Mouse (Mus musculus) adrenal gland, adult 18-20 months (tissue): ENCODE results near the gene Gtf2b. TPM values are rescaled to one million over a fixed set of nuclear protein-coding genes. Genes with fewer than 3 reads are reported as not detected.

Experiments used
- DNase-seq, 2 experiments: peaks; one replicate each; pipeline ENCODE4 v3.0.0; 2021 to 2022; ENCODE audit warnings: low spot score in 2 of 2
- total RNA-seq, 2 experiments: library from RNA; stranded (reverse); gene quantifications; 1 replicate in 1 of 2; 2 replicates in 1 of 2; pipeline ENCODE4 v1.2.3; 2021

Gene Gtf2b
- total RNA-seq, 2 experiments from 2014 or later: 54.0 to 67.5 TPM

DNA sequence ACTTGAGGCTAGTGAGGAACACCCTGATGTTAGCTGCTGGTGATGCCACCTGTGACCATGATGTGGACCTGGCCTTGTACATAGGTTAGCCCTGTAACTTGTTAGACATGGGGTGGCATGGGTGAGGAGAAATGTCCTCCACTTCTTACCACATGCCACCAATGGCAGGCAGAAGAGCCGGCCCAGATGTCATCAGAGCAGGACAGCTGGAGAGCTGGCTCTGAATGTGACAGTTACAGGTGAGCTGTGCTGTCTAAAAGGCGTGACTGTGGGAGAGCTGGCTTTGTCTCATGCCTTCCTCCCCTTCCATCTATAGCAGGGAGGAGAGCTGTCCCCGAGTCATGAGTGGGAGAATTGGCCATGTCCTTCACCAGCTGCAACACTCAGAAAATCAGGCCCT is 30.7 kb downstream of the Gtf2b start:
- DNase-seq: no peak

DNA sequence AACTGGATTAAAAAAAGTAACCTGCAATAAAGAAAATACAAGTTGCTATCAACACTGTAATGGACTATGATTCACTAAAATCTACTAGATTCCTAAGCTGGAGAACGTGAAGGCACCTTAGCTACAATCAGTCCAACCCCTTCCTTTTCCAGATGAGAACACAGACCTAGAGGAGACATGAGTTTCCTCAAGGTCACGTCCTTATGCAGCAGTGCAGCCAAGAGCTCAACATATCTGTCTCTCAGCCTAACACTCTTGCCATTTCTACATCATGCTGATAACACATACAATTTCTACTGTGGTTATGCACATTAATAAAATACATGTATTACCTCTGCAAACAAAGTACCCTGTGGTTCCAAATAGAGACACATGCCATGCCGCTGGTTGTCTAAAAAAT is 46.7 kb downstream of the Gtf2b start:
- DNase-seq: no peak

DNA sequence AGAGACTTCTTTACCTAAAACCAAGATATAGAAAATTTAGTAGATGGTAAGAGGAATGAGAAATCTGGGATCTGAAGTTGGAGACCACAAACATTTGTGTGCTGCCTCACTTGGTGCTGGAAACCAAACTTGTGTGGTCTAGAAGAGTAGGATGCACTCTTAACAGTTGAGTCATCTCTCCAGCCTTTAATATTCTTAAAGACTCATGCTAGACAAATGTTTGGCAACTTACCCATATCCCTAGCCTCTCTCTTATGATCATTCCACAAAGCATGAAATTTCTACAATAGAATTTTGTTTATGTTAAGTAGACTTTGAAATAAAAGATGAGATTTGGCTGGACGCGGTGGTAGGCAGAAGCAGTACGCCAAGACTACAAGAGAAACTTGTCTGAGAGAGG is 52.7 kb downstream of the Gtf2b start:
- DNase-seq: no peak

DNA sequence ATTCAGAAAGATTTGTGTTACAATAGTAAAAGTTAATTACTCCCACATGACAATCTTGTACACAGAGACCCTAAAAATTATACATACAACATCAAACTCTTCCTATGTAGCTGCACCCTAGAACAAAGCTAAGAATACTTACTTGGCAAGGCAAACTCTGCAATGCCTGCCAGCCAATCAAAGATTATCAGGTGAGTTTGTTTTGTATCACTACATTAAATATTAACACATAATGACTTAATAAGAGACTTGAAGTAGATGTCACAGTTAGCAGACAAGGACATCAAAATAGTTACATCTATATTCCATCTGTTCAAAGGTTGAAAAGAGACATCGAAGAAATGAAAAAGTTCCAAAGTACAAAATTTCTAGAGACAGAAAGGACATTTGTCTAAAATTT is 58.8 kb downstream of the Gtf2b start:
- DNase-seq: no peak

DNA sequence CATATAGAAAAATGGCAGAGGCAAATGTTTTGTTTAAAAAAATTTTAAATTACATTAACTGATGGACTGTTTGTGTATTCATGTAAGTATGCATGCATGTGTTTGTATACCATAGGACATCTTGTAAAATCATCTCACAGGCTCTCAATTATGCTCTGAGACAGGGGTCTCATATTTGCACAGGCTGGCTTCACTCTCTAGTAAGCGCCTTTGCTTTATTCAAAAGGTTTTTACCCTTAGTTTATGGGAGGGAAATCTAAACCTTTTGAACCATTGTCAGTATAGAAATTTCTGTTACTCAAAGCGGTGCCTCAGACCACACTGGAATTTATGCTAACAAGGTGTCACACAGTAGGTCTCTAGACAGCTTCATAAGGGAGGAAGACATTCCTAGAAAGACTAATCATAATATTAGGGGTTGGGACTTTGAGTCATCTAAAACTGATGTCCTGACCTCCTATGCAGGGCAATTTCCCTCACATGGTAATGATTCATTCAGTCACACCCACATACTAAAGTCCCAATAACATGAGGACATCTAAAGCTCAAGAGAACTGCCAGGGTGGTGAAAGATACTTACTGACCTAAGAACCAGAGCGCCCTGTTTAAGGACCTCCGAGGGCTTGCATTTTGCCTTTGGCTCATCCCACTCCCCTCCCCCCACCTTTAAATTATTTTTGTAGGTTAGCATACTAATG is 61.8 kb downstream of the Gtf2b start:
- DNase-seq: no peak

DNA sequence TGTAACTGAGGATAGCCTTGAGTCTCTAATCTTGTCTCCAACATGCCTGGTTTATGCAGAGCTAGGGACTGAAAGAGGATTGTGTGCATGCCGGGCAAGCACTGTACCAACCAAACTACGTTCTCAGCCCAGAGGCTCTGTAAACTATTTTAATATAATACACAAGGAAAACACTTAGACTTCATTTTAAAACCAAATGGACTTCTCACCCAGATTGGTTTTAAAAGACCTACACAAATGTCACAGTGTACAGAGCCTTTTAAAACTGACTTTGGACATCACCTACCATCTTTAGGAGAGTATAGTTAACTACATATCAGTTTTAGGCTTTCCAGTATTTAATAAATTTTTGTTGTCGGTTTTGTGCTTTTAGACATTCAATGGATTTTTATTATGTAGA is 68.1 kb downstream of the Gtf2b start:
- DNase-seq: no peak

Other genes with a start within 250 kb of the Gtf2b start
- gene Gbp7, start 234.7 kb upstream of the Gtf2b start, total RNA-seq: 10 to 100 TPM; 12.6 to 17.9 TPM
- gene Gbp3, start 205.0 kb upstream of the Gtf2b start, total RNA-seq: 10 to 100 TPM in 1 of 2 experiments, 1 to 10 TPM in 1; 9.4 to 16.9 TPM
- gene Gbp2b, start 170.2 kb upstream of the Gtf2b start, total RNA-seq: 1 to 10 TPM in 1 of 2 experiments, under 1 TPM in 1; 0.43 to 1.0 TPM
- 10 to 100 TPM; 16.5 to 24.6 TPM for gene Gbp2, start 144.4 kb upstream of the Gtf2b start, total RNA-seq
- gene Kyat3, start 64.0 kb upstream of the Gtf2b start, total RNA-seq: 10 to 100 TPM; 21.4 to 23.4 TPM
- gene Pkn2, start 117.0 kb downstream of the Gtf2b start, total RNA-seq: 10 to 100 TPM; 60.0 to 70.6 TPM